Mouse (Mus musculus): ENCODE data around the gene Syt17. TPM values are rescaled to one million over a fixed set of nuclear protein-coding genes. Genes with fewer than 3 reads are reported as not detected.

The Syt17 gene
- total and polyA plus RNA-seq, 3 experiments = not detected

DNA sequence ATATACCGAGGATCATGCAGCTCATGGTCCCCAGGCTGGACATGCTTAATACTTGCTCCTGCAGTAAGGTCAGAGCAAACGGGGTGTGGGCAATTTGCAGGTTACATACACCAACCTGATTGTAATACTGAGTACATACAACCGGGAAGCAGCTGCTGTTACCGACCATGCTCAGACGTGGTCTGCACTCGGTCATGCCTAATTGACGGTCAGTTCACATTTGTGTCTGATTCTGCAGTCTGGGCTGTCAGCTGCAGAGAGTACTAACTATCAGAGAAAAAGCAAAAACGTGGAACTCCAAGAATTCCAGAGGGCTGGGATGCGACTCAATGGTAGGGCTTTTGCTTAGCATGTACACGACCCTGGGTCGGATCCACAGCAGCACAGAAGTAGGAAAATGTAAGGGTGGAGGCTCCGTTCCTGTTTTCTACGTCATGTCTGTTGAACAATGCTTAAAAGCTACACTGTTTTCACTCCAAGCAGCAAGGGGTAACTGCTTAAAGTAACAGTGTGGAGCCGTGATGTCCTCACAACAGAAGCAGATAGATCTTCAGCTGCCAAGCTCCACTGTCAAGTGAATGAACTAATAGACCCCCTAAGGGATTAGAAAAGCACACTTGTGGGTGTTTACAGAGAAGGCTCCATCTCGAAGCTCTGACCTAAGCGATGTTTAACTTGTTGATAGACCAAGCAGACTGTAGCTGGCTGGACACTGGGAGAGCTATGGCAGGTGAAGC is 13.5 kb upstream of the Syt17 start:
- Histone ChIP-seq H3K27ac (ENCODE audit: insufficient read depth, low read depth) (no peak overlapping the region), H3K36me3 (replicated peaks in 1 of 2; ENCODE audit: control insufficient read depth in 1 of 2, insufficient read depth in 1 of 2, low read length in 1 of 2) (no peaks in the 10 kb centered on the region), H3K9me3 (replicated peaks; ENCODE audit: low read length) (no peaks in the 10 kb centered on the region), H3K27me3 (replicated peaks) (peaks cover 12% of the 10 kb centered on the region), H3K79me2 (replicated peaks; ENCODE audit: control insufficient read depth, extremely low read depth, insufficient read depth, poor library complexity, severe bottlenecking) (no peaks in the 10 kb centered on the region), H3K4me2 (ENCODE audit: insufficient read depth, low read depth, poor library complexity, severe bottlenecking) (no peak overlapping the region), H3K4me3 (replicated peaks in 1 of 3; ENCODE audit: low read depth in 2 of 3, low read length in 2 of 3, poor library complexity in 1 of 3) (no peak overlapping the region), H3K9ac (ENCODE audit: insufficient read depth, low read depth) (no peak overlapping the region), H3K4me1 (ENCODE audit: control insufficient read depth in 1 of 2, insufficient read depth in 2 of 2) (peaks cover 5 to 11% of the 10 kb centered on the region in 2 experiments; a peak in 3 of 4 replicates)
- in situ Hi-C loops (cut with MboI; ENCODE audit: low pct_ligation_motif_present, low pct_unique_long_range_greater_than_20kb, low sequenced_read_pairs) = no loop called here
- TF ChIP-seq TBP (conservative IDR thresholded peaks at IDR 0.05; ENCODE audit: low read depth, low read length) (no peak), PAX5 (IDR thresholded peaks at IDR 0.05; ENCODE audit: low read length) (no peak), SIN3A (IDR thresholded peaks at IDR 0.05; ENCODE audit: low read length) (no peak), GABPA (IDR thresholded peaks at IDR 0.05; ENCODE audit: insufficient replicate concordance, low read depth, low read length) (no peak), MAZ (IDR thresholded peaks at IDR 0.05; ENCODE audit: low read depth, low read length) (no peak), USF1 (IDR thresholded peaks at IDR 0.05; ENCODE audit: low read depth, low read length) (no peak), SMC3 (IDR thresholded peaks at IDR 0.05; ENCODE audit: low read depth, low read length) (no peak), CHD2 (IDR thresholded peaks at IDR 0.05; ENCODE audit: low read length) (no peak), IRF4 (IDR thresholded peaks at IDR 0.05; ENCODE audit: low read depth, low read length) (no peak), JUND (conservative IDR thresholded peaks at IDR 0.05; ENCODE audit: low read depth, low read length) (no peak), UBTF (IDR thresholded peaks at IDR 0.05; ENCODE audit: low read depth, low read length) (no peak), NELFE (IDR thresholded peaks at IDR 0.05; ENCODE audit: low read depth, low read length) (no peak), BHLHE40 (IDR thresholded peaks at IDR 0.05; ENCODE audit: low read depth, low read length) (no peak)
- no peak for DNase-seq (ENCODE audit: extremely low read depth)
- dilution Hi-C loops (cut with MboI; ENCODE audit: extremely low pct_ligation_motif_present, extremely low pct_unique_long_range_greater_than_20kb, low sequenced_read_pairs) = no loop called here

DNA sequence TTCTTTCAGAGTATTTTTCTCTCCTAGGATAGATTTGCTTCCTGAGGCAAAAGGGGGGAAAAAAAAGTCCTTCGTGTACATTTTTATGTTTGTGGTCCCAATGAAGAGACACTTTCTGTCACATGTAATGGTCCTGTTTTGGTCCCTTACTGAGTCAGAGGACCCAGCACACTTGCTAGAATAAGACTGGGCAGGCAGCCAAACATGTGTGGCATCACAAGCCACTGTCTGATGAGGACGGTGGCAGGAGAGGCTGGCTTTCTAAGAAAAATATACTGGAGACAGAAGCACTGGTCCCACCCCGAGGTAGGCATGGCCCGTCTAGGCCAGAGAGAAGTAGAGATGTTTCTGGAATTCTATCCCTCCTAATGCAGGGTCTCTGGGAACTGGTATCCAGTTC is 5.7 kb upstream of the Syt17 start:
- in situ Hi-C loops (cut with MboI; ENCODE audit: low pct_ligation_motif_present, low pct_unique_long_range_greater_than_20kb, low sequenced_read_pairs) (no loop called here), dilution Hi-C loops (cut with MboI; ENCODE audit: extremely low pct_ligation_motif_present, extremely low pct_unique_long_range_greater_than_20kb, low sequenced_read_pairs) (no loop called here)
- Histone ChIP-seq H3K4me1 (ENCODE audit: control insufficient read depth in 1 of 2, insufficient read depth in 2 of 2) (no peaks in the 10 kb centered on the region), H3K27ac (ENCODE audit: insufficient read depth, low read depth) (no peak overlapping the region), H3K36me3 (replicated peaks in 1 of 2; ENCODE audit: control insufficient read depth in 1 of 2, insufficient read depth in 1 of 2, low read length in 1 of 2) (no peaks in the 10 kb centered on the region), H3K4me3 (replicated peaks in 1 of 3; ENCODE audit: low read depth in 2 of 3, low read length in 2 of 3, poor library complexity in 1 of 3) (no peak overlapping the region), H3K79me2 (replicated peaks; ENCODE audit: control insufficient read depth, extremely low read depth, insufficient read depth, poor library complexity, severe bottlenecking) (no peaks in the 10 kb centered on the region), H3K27me3 (replicated peaks) (peaks cover 25% of the 10 kb centered on the region), H3K9ac (ENCODE audit: insufficient read depth, low read depth) (no peak overlapping the region), H3K9me3 (replicated peaks; ENCODE audit: low read length) (no peaks in the 10 kb centered on the region), H3K4me2 (ENCODE audit: insufficient read depth, low read depth, poor library complexity, severe bottlenecking) (no peak overlapping the region)
- no peak for TF ChIP-seq MAFK (IDR thresholded peaks at IDR 0.05; ENCODE audit: insufficient replicate concordance, low read length)
- no peak for TF ChIP-seq ZMIZ1 (IDR thresholded peaks at IDR 0.05; ENCODE audit: low read depth, low read length)
- no peak for TF ChIP-seq NELFE (IDR thresholded peaks at IDR 0.05; ENCODE audit: low read depth, low read length)
- no peak for TF ChIP-seq USF2 (conservative IDR thresholded peaks at IDR 0.05; ENCODE audit: low read depth, low read length)
- no peak for TF ChIP-seq ELF1 (IDR thresholded peaks at IDR 0.05; ENCODE audit: low read depth, low read length)
- no peak for TF ChIP-seq RAD21 (IDR thresholded peaks at IDR 0.05; ENCODE audit: low read depth, low read length)
- TF ChIP-seq POLR2AphosphoS2 (IDR thresholded peaks at IDR 0.05; ENCODE audit: low read depth, low read length) = no peak
- no peak for TF ChIP-seq ZNF384 (IDR thresholded peaks at IDR 0.05; ENCODE audit: low read depth, low read length)
- TF ChIP-seq GABPA (IDR thresholded peaks at IDR 0.05; ENCODE audit: insufficient replicate concordance, low read depth, low read length) = no peak
- TF ChIP-seq HCFC1 (IDR thresholded peaks at IDR 0.05; ENCODE audit: low read depth, low read length) = no peak
- no peak for TF ChIP-seq USF1 (IDR thresholded peaks at IDR 0.05; ENCODE audit: low read depth, low read length)
- no peak for TF ChIP-seq ZC3H11A (IDR thresholded peaks at IDR 0.05; ENCODE audit: low read depth, low read length)
- no peak for DNase-seq (ENCODE audit: extremely low read depth)
